Mouse (Mus musculus) ES-E14 (cell line): ENCODE data around the gene Xaf1. TPM values are rescaled to one million over a fixed set of nuclear protein-coding genes. Genes with fewer than 3 reads are reported as not detected.

Experiments
- DNase-seq: peaks from one replicate; pipeline ENCODE4 v3.0.0-alpha.2; 2013; ENCODE audit warnings: low read depth, low spot score
- H3K27ac ChIP-seq: 2 replicates; pipeline ENCODE4 v1.5.1; 2012; ENCODE audit warnings: low read depth, mild to moderate bottlenecking, low read length, moderate library complexity, mixed read lengths; ENCODE audit not compliant: poor library complexity, insufficient read depth, severe bottlenecking
- H3K36me3 ChIP-seq: 2 replicates; pipeline ENCODE4 v1.6.1; 2012; ENCODE audit warnings: mild to moderate bottlenecking, low read length, moderate library complexity, mixed read lengths; ENCODE audit not compliant: control insufficient read depth, poor library complexity, insufficient read depth, severe bottlenecking
- H3K4me1 ChIP-seq, 2 experiments: fragments of 150-350 bp in 1 of 2; sonication (generic) in 1 of 2; 2 replicates each; pipeline ENCODE4 v1.6.1; 2012; ENCODE audit warnings: low read length in 2 of 2, mild to moderate bottlenecking in 1 of 2, mixed read lengths in 1 of 2; ENCODE audit not compliant: control insufficient read depth in 2 of 2, insufficient read depth in 2 of 2, poor library complexity in 1 of 2
- H3K4me3 ChIP-seq, 2 experiments: fragments of 150-350 bp in 1 of 2; sonication (generic) in 1 of 2; 2 replicates each; pipeline ENCODE4 v1.5.1; 2012; ENCODE audit warnings: low read length in 2 of 2, low read depth in 1 of 2, mild to moderate bottlenecking in 1 of 2, mixed read lengths in 1 of 2; ENCODE audit not compliant: insufficient read depth in 1 of 2, poor library complexity in 1 of 2, severe bottlenecking in 1 of 2
- H3K9ac ChIP-seq: 2 replicates; pipeline ENCODE4 v1.6.1; 2012; ENCODE audit warnings: low read depth, mild to moderate bottlenecking, low read length, mixed read lengths; ENCODE audit not compliant: poor library complexity, insufficient read depth, severe bottlenecking
- H3K9me3 ChIP-seq: fragments of 150-350 bp; sonication (generic); 2 replicates; pipeline ENCODE4 v1.6.1; 2012; ENCODE audit warnings: low read depth, mild to moderate bottlenecking, low read length; ENCODE audit not compliant: control insufficient read depth, insufficient read depth
- CHD2 ChIP-seq: IDR thresholded peaks from 2 replicates; pipeline ENCODE4 v1.6.1; 2014; ENCODE audit warnings: mild to moderate bottlenecking, low read depth, low read length, inconsistent platforms
- HCFC1 ChIP-seq: IDR thresholded peaks from 2 replicates; pipeline ENCODE4 v1.6.1; 2012; ENCODE audit warnings: low read length, inconsistent platforms, borderline replicate concordance; ENCODE audit not compliant: insufficient read depth
- MAFK ChIP-seq: IDR thresholded peaks from 2 replicates; pipeline ENCODE4 v1.6.1; 2014; ENCODE audit warnings: mild to moderate bottlenecking, low read depth, low read length, inconsistent platforms; ENCODE audit not compliant: insufficient read depth
- ZC3H11A ChIP-seq: IDR thresholded peaks from 2 replicates; pipeline ENCODE4 v1.6.1; 2012; ENCODE audit warnings: low read depth, mild to moderate bottlenecking, inconsistent platforms, low read length, borderline replicate concordance
- ZNF384 ChIP-seq: IDR thresholded peaks from 2 replicates; pipeline ENCODE4 v1.6.1; 2012; ENCODE audit warnings: low read depth, low read length, inconsistent platforms
- in situ Hi-C, 2 experiments: fragments of 600-800 bp; cut with MboI; formaldehyde crosslinking; loops; one replicate each; pipeline ENCODE4 v1.15.1; 2025; ENCODE audit warnings: low sequenced_read_pairs in 2 of 2, inconsistent platforms in 1 of 2; ENCODE audit not compliant: unreplicated experiment in 2 of 2
- total RNA-seq: library from RNA; depleted of rRNA; stranded (reverse); fragments of 300-350 nt; gene quantifications from 2 replicates; pipeline ENCODE4 v1.2.3, GENCODE M21; 2012; rRNA removed

The Xaf1 gene
- total RNA-seq, 1 experiment: 7.5 TPM

GRCm38 (mm10) chr11:72353186-72353585, 51.8 kb downstream of the Xaf1 start:
- TF ChIP-seq CHD2 (no peak), ZNF384 (no peak), ZC3H11A (no peak), HCFC1 (no peak), MAFK (no peak)
- Histone ChIP-seq H3K4me1 (peaks cover 7 to 15% of the 10 kb centered on the region in 2 experiments; a peak in 3 of 4 replicates), H3K36me3 (peaks cover 6% of the 10 kb centered on the region; the same call in 1 of the 2 replicates), H3K9ac (no peak overlapping the region), H3K27ac (no peak overlapping the region), H3K9me3 (no peaks in the 10 kb centered on the region), H3K4me3 (no peak overlapping the region)
- in situ Hi-C loops: loop anchor here (5.0 kb wide), 2 partner anchors 74 to 79 kb away; no protein-coding TSS in a partner anchor
- DNase-seq: no peak

- H3K4me3 ChIP-seq: peak overlapping the region; percentile 40 to 50; a peak in 3 of 4 replicates
- peak; percentile 87 for DNase-seq
- peaks cover 5 to 10% of the 10 kb centered on the region in 2 experiments; a peak in 3 of 4 replicates for H3K4me1 ChIP-seq
- TF ChIP-seq ZC3H11A (peak; percentile 82), HCFC1 (no peak), MAFK (0 out of 2 replicates have a peak, but pooled peaks have one; percentile 7)
- peak overlapping the region; percentile 56; the same call in 1 of the 2 replicates for H3K9ac ChIP-seq
- peak overlapping the region; percentile 17; the same call in 1 of the 2 replicates for H3K27ac ChIP-seq
- H3K36me3 ChIP-seq: peaks cover 5% of the 10 kb centered on the region; the same call in 1 of the 2 replicates
- no peaks in the 10 kb centered on the region for H3K9me3 ChIP-seq
- in situ Hi-C loops: loop anchor here (5.0 kb wide), 2 partner anchors 72 to 77 kb away; no protein-coding TSS in a partner anchor
These were observed 53.7 kb downstream of the Xaf1 start for GRCm38 (mm10) chr11:72354971-72355728.

- Histone ChIP-seq H3K4me3 (peak overlapping the region; percentile 39 to 49), H3K36me3 (no peaks in the 10 kb centered on the region), H3K9ac (peak overlapping the region; percentile 29; the same call in 1 of the 2 replicates), H3K27ac (no peak overlapping the region), H3K9me3 (no peaks in the 10 kb centered on the region), H3K4me1 (peaks cover 0 to 7% of the 10 kb centered on the region in 2 experiments; a peak in 2 of 4 replicates)
- TF ChIP-seq ZNF384 (no peak), MAFK (no peak), ZC3H11A (no peak), HCFC1 (no peak), CHD2 (no peak)
- DNase-seq: peak; percentile 88
- in situ Hi-C loops: no loop called here
These were observed 60.2 kb downstream of the Xaf1 start for GRCm38 (mm10) chr11:72361385-72362346.

GRCm38 (mm10) chr11:72362347-72362741, 60.9 kb downstream of the Xaf1 start, which contains the start of gene Tekt1:
Tekt1 (minus strand) TSS chr11:72362442.
- in situ Hi-C loops: no loop called here
- TF ChIP-seq MAFK: no peak
- TF ChIP-seq HCFC1: no peak
- Histone ChIP-seq H3K27ac (no peak within 1 kb of the TSS), H3K4me1 (peaks cover 0 to 5% of the 10 kb centered on the region in 2 experiments; a peak in 1 of 4 replicates), H3K9me3 (no peaks in the 10 kb centered on the region), H3K36me3 (no peaks in the 10 kb centered on the region), H3K4me3 (peak within 1 kb of the TSS; percentile 39 to 49), H3K9ac (peak within 1 kb of the TSS; percentile 29; the same call in 1 of the 2 replicates)
- DNase-seq: no peak

Other genes with a start within 250 kb of the Xaf1 start
- gene Pitpnm3, start 165.9 kb upstream of the Xaf1 start, total RNA-seq: 0.32 and 0.36 TPM in 2 replicates
- 2.8 and 5.1 TPM in 2 replicates for gene Gm43951, start 94.8 kb upstream of the Xaf1 start, total RNA-seq
- 8.3 and 8.5 TPM in 2 replicates for gene 4933427D14Rik, start 94.2 kb upstream of the Xaf1 start, total RNA-seq
- 77.1 and 126 TPM in 2 replicates for gene Txndc17, start 94.1 kb upstream of the Xaf1 start, total RNA-seq
- 21.5 and 28.6 TPM in 2 replicates for gene Med31, start 86.0 kb upstream of the Xaf1 start, total RNA-seq
- 7.1 and 8.1 TPM in 2 replicates for gene Slc13a5, start 34.4 kb upstream of the Xaf1 start, total RNA-seq
- gene Fbxo39, start 12.8 kb downstream of the Xaf1 start, total RNA-seq: 0.13 and 0.16 TPM in 2 replicates
- gene Tekt1, start 60.8 kb downstream of the Xaf1 start, total RNA-seq: 4.0 and 5.7 TPM in 2 replicates
- gene Smtnl2, start 110.1 kb downstream of the Xaf1 start, total RNA-seq: 23.6 and 26.7 TPM in 2 replicates
- gene Ggt6, start 133.9 kb downstream of the Xaf1 start, total RNA-seq: 0.98 and 1.4 TPM in 2 replicates
- 278 and 286 TPM in 2 replicates for gene Mybbp1a, start 139.7 kb downstream of the Xaf1 start, total RNA-seq
- gene Spns2, start 188.3 kb downstream of the Xaf1 start, total RNA-seq: 2.4 and 3.3 TPM in 2 replicates
- 0.32 and 1.9 TPM in 2 replicates for gene Spns3, start 248.9 kb downstream of the Xaf1 start, total RNA-seq